Mouse (Mus musculus) hindbrain, postnatal 0 days (tissue): ENCODE measurements around the gene Ddx1. TPM values are rescaled to one million over a fixed set of nuclear protein-coding genes. Genes with fewer than 3 reads are reported as not detected.

ENCODE experiments used
- ATAC-seq: fragments of 200-750 bp; cut with Nextera tagmentation; 2 replicates; pipeline ENCODE4 v1.8.0; 2017; ENCODE audit warnings: mild to moderate bottlenecking, moderate TSS enrichment, moderate library complexity
- DNase-seq: peaks from one replicate; pipeline ENCODE4 v3.0.0-alpha.2; 2015; ENCODE audit warnings: low spot score
- H3K27ac ChIP-seq: fragments of 300-500 bp; sonication (generic); 2 replicates; pipeline ENCODE4 v1.5.1; 2014; ENCODE audit warnings: mild to moderate bottlenecking
- H3K27me3 ChIP-seq: fragments of 300-500 bp; sonication (generic); 2 replicates; pipeline ENCODE4 v1.6.1; 2014; ENCODE audit warnings: low read length, mixed read lengths; ENCODE audit not compliant: insufficient read depth
- H3K36me3 ChIP-seq: fragments of 300-500 bp; sonication (generic); 2 replicates; pipeline ENCODE4 v1.6.1; 2014; ENCODE audit warnings: low read length, mixed read lengths; ENCODE audit not compliant: insufficient read depth
- H3K4me1 ChIP-seq: fragments of 300-500 bp; sonication (generic); 2 replicates; pipeline ENCODE4 v1.6.1; 2014; ENCODE audit warnings: antibody characterized with exemption, low read length, mixed read lengths; ENCODE audit not compliant: insufficient read depth
- H3K4me2 ChIP-seq: fragments of 300-500 bp; sonication (generic); 2 replicates; pipeline ENCODE4 v1.6.1; 2014; ENCODE audit warnings: low read depth, mild to moderate bottlenecking, low read length, moderate library complexity, mixed read lengths
- H3K4me3 ChIP-seq: fragments of 300-500 bp; sonication (generic); 2 replicates; pipeline ENCODE4 v1.5.1; 2014; ENCODE audit warnings: low read length
- H3K9ac ChIP-seq: fragments of 300-500 bp; sonication (generic); replicated peaks from 2 replicates; pipeline ENCODE4 v1.6.1; 2014; ENCODE audit warnings: mild to moderate bottlenecking, low read length, moderate library complexity, mixed read lengths
- H3K9me3 ChIP-seq: fragments of 300-500 bp; sonication (generic); 2 replicates; pipeline ENCODE4 v1.6.1; 2016; ENCODE audit warnings: low read length, mixed read lengths
- CTCF ChIP-seq: IDR thresholded peaks from 2 replicates; pipeline ENCODE4 v1.5.1; 2016; ENCODE audit warnings: antibody characterized with exemption, control low read depth, low read depth
- WGBS: fragments of 180-500 bp; shearing (Covaris S2); extraction: QIAGEN DNeasy Blood & Tissue Kit; methylation state at CpG from one replicate; pipeline ENCODE4 v1.1.7; 2014; 5-methylcytosine and 5-hydroxymethylcytosine counted together
- polyA plus RNA-seq: library from polyadenylated mRNA; unstranded; fragments of >200 nt; fragmentation: Nextera tagmentation; extraction: Ambion mirVana; gene quantifications from 2 replicates; pipeline ENCODE4 v1.2.1, GENCODE M21; 2015
- total RNA-seq: library from RNA; depleted of rRNA; stranded (reverse); fragments of >200 nt; gene quantifications from 2 replicates; pipeline ENCODE4 v1.2.3, GENCODE M21; 2014

The Ddx1 gene
- total and polyA plus RNA-seq, 2 experiments from 2014 or later, result 29.2 to 130 TPM

DNA sequence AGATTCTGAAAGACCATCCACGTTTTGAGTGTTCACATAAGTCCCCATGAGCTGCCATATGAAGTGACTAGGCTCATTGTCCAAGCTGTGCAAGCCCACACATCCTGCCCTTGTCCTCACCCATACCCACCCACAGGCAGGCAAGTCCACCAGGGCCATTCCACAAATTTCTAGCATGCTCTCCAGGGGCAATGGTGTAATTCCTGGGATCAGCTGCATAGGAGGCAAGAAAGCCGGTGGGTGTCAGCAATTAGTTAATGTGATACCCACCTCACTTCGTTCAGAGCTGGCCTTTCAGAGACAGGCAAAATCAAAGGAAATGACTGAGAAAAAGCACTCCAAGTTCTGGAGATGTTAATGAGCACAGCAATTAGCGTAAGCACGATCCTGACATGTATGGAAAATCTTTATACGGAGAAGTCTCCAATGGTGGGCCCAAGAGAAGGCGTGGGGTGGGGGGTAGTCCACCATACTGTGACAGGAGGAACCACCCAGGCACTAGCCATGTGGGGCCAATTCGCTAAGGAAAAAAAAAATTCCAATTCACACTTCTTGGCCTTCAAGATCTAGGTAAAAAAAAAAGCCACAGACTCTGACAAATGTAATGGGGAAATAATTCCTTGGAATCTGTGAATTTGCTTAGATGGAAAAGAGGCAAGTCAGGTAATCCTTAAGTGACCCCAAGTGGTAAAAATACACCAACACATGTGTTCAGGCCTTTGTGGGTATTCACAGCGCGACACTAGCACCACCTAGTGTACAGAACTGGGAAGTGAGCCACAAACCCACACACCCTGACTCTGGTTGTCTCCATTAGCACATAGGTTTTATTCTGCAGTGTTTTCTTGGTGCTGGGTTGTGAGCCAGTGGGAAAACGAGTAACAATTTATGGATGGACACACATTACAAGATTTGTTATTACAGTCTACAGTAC, 34.4 kb downstream of the Ddx1 start:
- no peak overlapping the region for H3K9ac ChIP-seq
- peaks cover 16% of the 10 kb centered on the region for H3K36me3 ChIP-seq
- H3K4me3 ChIP-seq, result no peak overlapping the region
- H3K27ac ChIP-seq, result no peak overlapping the region
- peak; percentile 100 for TF ChIP-seq CTCF
- 24% methylated on average over 11 of the region's 11 CpGs for WGBS
- no peak overlapping the region for H3K4me2 ChIP-seq
- H3K27me3 ChIP-seq, result no peaks in the 10 kb centered on the region
- no peaks in the 10 kb centered on the region for H3K4me1 ChIP-seq
- H3K9me3 ChIP-seq, result no peaks in the 10 kb centered on the region
- ATAC-seq (peak; percentile 94), DNase-seq (peak; percentile 94)

DNA sequence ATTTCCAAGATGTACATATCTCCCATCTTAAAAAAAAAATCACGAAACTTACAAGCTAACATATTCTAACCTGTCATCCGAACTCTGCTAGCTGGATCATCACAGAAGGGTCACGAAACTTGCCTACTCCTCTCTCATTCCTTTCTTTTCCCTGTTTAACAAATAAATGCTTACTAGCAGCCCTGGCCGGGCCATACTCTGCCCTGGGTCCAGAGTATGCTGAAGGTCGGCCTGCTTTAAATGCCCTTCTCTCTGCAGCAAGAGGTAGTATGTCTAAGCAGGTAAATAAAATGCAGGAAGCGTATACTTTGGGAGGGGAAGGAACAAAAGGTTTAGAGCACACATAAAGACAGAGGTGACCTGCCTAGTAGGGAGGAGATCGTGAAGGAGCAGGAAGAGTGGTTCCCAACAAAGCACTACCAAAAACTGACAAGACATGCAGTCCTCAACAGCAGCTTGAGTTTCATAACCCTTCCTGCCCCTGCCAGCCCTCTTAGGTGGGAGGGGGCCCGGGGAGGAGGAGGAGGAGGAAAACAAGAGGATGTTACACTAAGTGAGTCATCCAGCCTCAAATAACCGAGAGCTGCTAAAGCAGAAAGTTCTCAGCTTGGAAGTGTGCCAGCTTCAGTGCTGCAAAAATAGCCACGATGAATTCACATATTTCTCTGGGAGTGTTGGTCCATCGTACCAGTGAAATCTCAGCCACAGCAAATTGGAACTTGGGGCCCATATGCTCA, 37.1 kb downstream of the Ddx1 start:
- Histone ChIP-seq H3K9me3 (no peaks in the 10 kb centered on the region), H3K27me3 (no peaks in the 10 kb centered on the region), H3K36me3 (no peaks in the 10 kb centered on the region), H3K4me3 (no peak overlapping the region), H3K27ac (no peak overlapping the region), H3K9ac (no peak overlapping the region), H3K4me2 (no peak overlapping the region), H3K4me1 (no peaks in the 10 kb centered on the region)
- ATAC-seq (no peak), DNase-seq (peak; percentile 23)
- 68% methylated on average over 11 of the region's 11 CpGs for WGBS
- no peak for TF ChIP-seq CTCF

DNA sequence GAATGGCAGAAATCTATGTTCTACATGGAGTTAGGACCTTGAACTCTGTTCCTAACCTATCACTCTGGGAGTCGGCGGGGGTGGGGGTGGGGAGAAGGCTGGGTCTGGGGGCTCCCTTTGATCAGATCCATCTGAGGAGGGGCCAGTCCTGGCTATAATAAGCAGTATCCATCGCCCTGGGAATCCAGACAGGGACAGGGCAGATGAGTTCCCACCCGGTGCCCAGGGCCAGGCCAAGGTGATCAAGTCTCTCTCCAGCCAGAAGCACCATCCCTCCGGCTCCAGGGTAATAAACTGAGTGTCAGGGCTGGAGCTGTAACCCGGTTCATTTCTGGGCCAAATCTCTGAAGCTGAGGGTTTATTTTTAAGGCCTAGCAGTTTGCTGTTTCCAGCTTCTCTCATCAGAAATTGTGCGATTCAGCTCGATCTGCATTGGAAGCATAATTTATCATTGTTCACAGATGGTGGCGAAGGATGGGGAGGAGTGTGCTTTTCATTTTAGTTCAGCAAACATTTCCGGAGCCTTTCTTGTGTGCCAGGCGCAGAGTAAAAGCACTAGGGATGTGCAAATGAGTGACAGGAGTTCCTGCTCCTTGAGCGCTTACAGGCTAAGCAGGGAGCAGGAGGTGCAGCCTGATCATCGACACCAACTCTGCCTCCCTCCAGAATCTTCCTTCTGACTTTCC, 39.2 kb downstream of the Ddx1 start:
- Histone ChIP-seq H3K27ac (no peak overlapping the region), H3K4me2 (no peak overlapping the region), H3K4me3 (no peak overlapping the region), H3K4me1 (no peaks in the 10 kb centered on the region), H3K9me3 (no peaks in the 10 kb centered on the region), H3K27me3 (no peaks in the 10 kb centered on the region), H3K9ac (no peak overlapping the region), H3K36me3 (no peaks in the 10 kb centered on the region)
- 0 out of 2 replicates have a peak, but pooled peaks have one; percentile 46 for ATAC-seq
- peak; percentile 28 for DNase-seq
- no peak for TF ChIP-seq CTCF
- WGBS, result 41% methylated on average over 13 of the region's 13 CpGs

DNA sequence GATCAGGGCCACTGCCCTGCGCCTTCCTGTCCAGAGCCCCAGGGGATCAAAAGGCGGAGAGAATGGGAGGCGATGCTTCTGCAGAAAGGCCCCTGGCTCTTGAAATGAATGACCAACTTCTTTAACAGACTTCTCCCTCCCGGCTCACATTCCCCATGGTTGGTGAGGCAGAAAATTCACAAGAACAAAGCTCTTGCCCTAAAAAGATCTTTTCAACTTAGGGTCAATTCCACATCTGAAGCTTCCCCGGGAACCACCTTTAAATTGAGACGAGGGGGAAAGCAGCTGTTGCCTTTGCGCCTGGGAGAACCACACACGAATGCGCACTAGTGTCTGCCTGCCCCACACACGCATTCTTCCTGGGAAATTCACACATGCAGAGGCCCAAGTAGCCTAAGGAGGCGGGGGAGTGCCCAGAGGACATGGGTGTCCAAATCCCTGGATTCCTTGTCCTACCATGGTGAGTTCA, 40.0 kb downstream of the Ddx1 start:
- ATAC-seq, result no peak
- Histone ChIP-seq H3K4me3 (no peak overlapping the region), H3K9me3 (no peaks in the 10 kb centered on the region), H3K27ac (no peak overlapping the region), H3K27me3 (no peaks in the 10 kb centered on the region), H3K36me3 (no peaks in the 10 kb centered on the region), H3K4me1 (no peaks in the 10 kb centered on the region), H3K9ac (no peak overlapping the region), H3K4me2 (no peak overlapping the region)
- WGBS, result 38% methylated on average over 11 of the region's 11 CpGs
- TF ChIP-seq CTCF, result no peak
- DNase-seq, result no peak

DNA sequence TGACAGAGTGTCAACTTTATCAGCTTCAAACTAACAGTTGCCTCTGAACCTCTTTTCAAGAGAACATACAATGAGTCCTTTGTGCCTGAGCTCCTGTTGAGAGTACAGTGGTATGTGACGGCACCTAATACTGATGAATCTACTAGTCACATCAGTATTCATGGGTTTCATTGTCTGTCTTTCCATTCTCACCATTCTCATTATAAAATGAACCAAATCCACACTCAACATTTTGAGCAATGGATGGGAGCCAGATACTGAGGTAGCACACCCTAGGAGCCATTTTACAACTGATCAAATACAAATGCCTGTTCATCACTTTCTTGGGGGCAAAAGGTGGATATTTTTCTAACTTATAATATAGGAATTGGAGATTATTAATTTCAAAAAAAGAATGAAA, 40.5 kb downstream of the Ddx1 start:
- no peak overlapping the region for H3K9ac ChIP-seq
- DNase-seq (no peak), ATAC-seq (no peak)
- H3K4me3 ChIP-seq, result no peak overlapping the region
- no peaks in the 10 kb centered on the region for H3K9me3 ChIP-seq
- no peak overlapping the region for H3K4me2 ChIP-seq
- no peaks in the 10 kb centered on the region for H3K27me3 ChIP-seq
- no peak for TF ChIP-seq CTCF
- H3K36me3 ChIP-seq, result no peaks in the 10 kb centered on the region
- WGBS, result 52% methylated on average over 1 of the region's 1 CpGs
- H3K27ac ChIP-seq, result no peak overlapping the region
- no peaks in the 10 kb centered on the region for H3K4me1 ChIP-seq

DNA sequence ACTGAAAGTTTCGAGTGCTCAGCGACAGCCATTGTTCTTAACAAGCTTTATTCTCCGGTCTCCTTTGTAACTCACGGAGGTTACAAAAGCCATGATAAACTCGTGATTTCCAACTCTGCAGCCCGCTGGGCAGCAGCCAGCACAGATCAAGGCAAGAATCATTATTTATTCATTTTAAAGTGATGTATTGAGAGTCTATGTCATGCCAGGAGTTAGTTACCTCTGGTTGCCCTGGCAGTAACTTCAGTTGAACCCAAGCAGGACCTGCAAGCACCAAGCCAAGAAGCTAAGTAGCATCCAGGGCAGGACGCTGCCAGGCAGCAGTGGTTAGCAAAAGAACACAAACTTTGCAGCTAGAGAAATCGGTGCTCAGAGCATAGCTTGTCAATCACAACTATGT, 41.9 kb downstream of the Ddx1 start:
- WGBS, result 21% methylated on average over 8 of the region's 8 CpGs
- H3K27ac ChIP-seq, result no peak overlapping the region
- H3K27me3 ChIP-seq, result no peaks in the 10 kb centered on the region
- no peaks in the 10 kb centered on the region for H3K9me3 ChIP-seq
- H3K9ac ChIP-seq, result no peak overlapping the region
- DNase-seq (no peak), ATAC-seq (no peak)
- no peak overlapping the region for H3K4me3 ChIP-seq
- H3K36me3 ChIP-seq, result no peaks in the 10 kb centered on the region
- no peaks in the 10 kb centered on the region for H3K4me1 ChIP-seq
- no peak for TF ChIP-seq CTCF
- no peak overlapping the region for H3K4me2 ChIP-seq
